Mouse (Mus musculus): ENCODE measurements around the gene Ovca2. TPM values are rescaled to one million over a fixed set of nuclear protein-coding genes. Genes with fewer than 3 reads are reported as not detected.
A peak's percentile ranks its signal among the peaks of the same experiment; 100 is the strongest.

Ovca2 gene
- polyA plus RNA-seq, 1 experiment from 2014 or later = 28.6 TPM

GRCm38 (mm10) chr11:75194850-75195461 lies 16.3 kb upstream of the Ovca2 start:
- ATAC-seq (ENCODE audit: insufficient read depth) (no peak), DNase-seq (peak; percentile 81)
- Histone ChIP-seq H3K36me3 (ENCODE audit: insufficient read depth) (no peaks in the 10 kb centered on the region), H3K9ac (no peak overlapping the region; the same call in 1 of the 2 replicates), H3K9me3 (ENCODE audit: low read depth, low read length) (no peaks in the 10 kb centered on the region; the same call in 1 of the 2 replicates), H3K4me2 (peak overlapping the region; percentile 87), H3K4me1 (ENCODE audit: insufficient read depth) (peaks cover 4% of the 10 kb centered on the region), H3K27ac (ENCODE audit: low read depth) (no peak overlapping the region), H3K4me3 (ENCODE audit: low read depth, low read length) (peak overlapping the region; percentile 58), H3K27me3 (ENCODE audit: insufficient read depth, low read length) (peaks cover 47% of the 10 kb centered on the region)
- WGBS = under 1% methylated on average over 38 of the region's 39 CpGs
- peak; percentile 31; the same call in 1 of the 2 replicates for TF ChIP-seq CTCF (IDR thresholded peaks at IDR 0.05; ENCODE audit: low read depth)

GRCm38 (mm10) chr11:75194121-75194849 lies 15.7 kb upstream of the Ovca2 start:
- TF ChIP-seq CTCF (IDR thresholded peaks at IDR 0.05; ENCODE audit: low read depth) = no peak

GRCm38 (mm10) chr11:75193256-75194071 lies 14.8 kb upstream of the Ovca2 start, which contains the start of gene Rtn4rl1:
TSS of gene Rtn4rl1 (plus strand) at chr11:75193783.
- peaks cover 47% of the 10 kb centered on the region for H3K27me3 ChIP-seq (ENCODE audit: insufficient read depth, low read length)
- H3K4me1 ChIP-seq (ENCODE audit: insufficient read depth) = peaks cover 9% of the 10 kb centered on the region
- H3K27ac ChIP-seq (ENCODE audit: low read depth) = no peak within 1 kb of the TSS
- peak; percentile 62 for DNase-seq
- H3K9ac ChIP-seq = peak within 1 kb of the TSS; percentile 34
- peak; percentile 7; the same call in 1 of the 2 replicates for ATAC-seq (ENCODE audit: insufficient read depth)
- peak within 1 kb of the TSS; percentile 87 for H3K4me2 ChIP-seq
- peak within 1 kb of the TSS; percentile 58 for H3K4me3 ChIP-seq (ENCODE audit: low read depth, low read length)
- no peak for TF ChIP-seq CTCF (IDR thresholded peaks at IDR 0.05; ENCODE audit: low read depth)
- no peaks in the 10 kb centered on the region for H3K36me3 ChIP-seq (ENCODE audit: insufficient read depth)
- WGBS = under 1% methylated on average over 83 of the region's 84 CpGs
- H3K9me3 ChIP-seq (ENCODE audit: low read depth, low read length) = no peaks in the 10 kb centered on the region

More at GRCm38 (mm10) chr11:75194121-75194849, 15.7 kb upstream of the Ovca2 start:
- Histone ChIP-seq H3K4me1 (ENCODE audit: insufficient read depth) (peaks cover 8% of the 10 kb centered on the region), H3K9ac (peak overlapping the region; percentile 34), H3K27ac (ENCODE audit: low read depth) (no peak overlapping the region), H3K36me3 (ENCODE audit: insufficient read depth) (no peaks in the 10 kb centered on the region), H3K4me3 (ENCODE audit: low read depth, low read length) (peak overlapping the region; percentile 58), H3K9me3 (ENCODE audit: low read depth, low read length) (no peaks in the 10 kb centered on the region), H3K4me2 (peak overlapping the region; percentile 87), H3K27me3 (ENCODE audit: insufficient read depth, low read length) (peaks cover 47% of the 10 kb centered on the region)
- ATAC-seq (ENCODE audit: insufficient read depth) (no peak), DNase-seq (no peak)
- under 1% methylated on average over 52 of the region's 52 CpGs for WGBS

- H3K4me1 ChIP-seq (ENCODE audit: insufficient read depth) = peaks cover 9% of the 10 kb centered on the region
Measured at GRCm38 (mm10) chr11:75192336-75193214, 13.9 kb upstream of the Ovca2 start.

GRCm38 (mm10) chr11:75191841-75192240 lies 13.2 kb upstream of the Ovca2 start:
- no peak for TF ChIP-seq CTCF (IDR thresholded peaks at IDR 0.05; ENCODE audit: low read depth)
- Histone ChIP-seq H3K27ac (ENCODE audit: low read depth) (no peak overlapping the region), H3K4me2 (no peak overlapping the region), H3K4me1 (ENCODE audit: insufficient read depth) (peaks cover 9% of the 10 kb centered on the region), H3K9me3 (ENCODE audit: low read depth, low read length) (no peaks in the 10 kb centered on the region), H3K4me3 (ENCODE audit: low read depth, low read length) (no peak overlapping the region), H3K9ac (no peak overlapping the region), H3K36me3 (ENCODE audit: insufficient read depth) (no peaks in the 10 kb centered on the region), H3K27me3 (ENCODE audit: insufficient read depth, low read length) (peaks cover 40% of the 10 kb centered on the region)
- no peak for ATAC-seq (ENCODE audit: insufficient read depth)
- WGBS = 60% methylated on average over 6 of the region's 6 CpGs
- DNase-seq = no peak

More at GRCm38 (mm10) chr11:75192336-75193214, 13.9 kb upstream of the Ovca2 start:
- Histone ChIP-seq H3K36me3 (ENCODE audit: insufficient read depth) (no peaks in the 10 kb centered on the region), H3K9ac (no peak overlapping the region), H3K4me3 (ENCODE audit: low read depth, low read length) (peak overlapping the region; percentile 58), H3K4me2 (peak overlapping the region; percentile 87), H3K27me3 (ENCODE audit: insufficient read depth, low read length) (peaks cover 47% of the 10 kb centered on the region), H3K27ac (ENCODE audit: low read depth) (no peak overlapping the region), H3K9me3 (ENCODE audit: low read depth, low read length) (no peaks in the 10 kb centered on the region)
- ATAC-seq (ENCODE audit: insufficient read depth) (peak; percentile 49), DNase-seq (peak; percentile 88)
- 20% methylated on average over 13 of the region's 13 CpGs for WGBS
- TF ChIP-seq CTCF (IDR thresholded peaks at IDR 0.05; ENCODE audit: low read depth) = peak; percentile 91

GRCm38 (mm10) chr11:75190905-75191441 lies 12.3 kb upstream of the Ovca2 start, which contains the start of gene Dph1:
TSS of gene Dph1 (minus strand) at chr11:75191241.
- peaks cover 32% of the 10 kb centered on the region for H3K27me3 ChIP-seq (ENCODE audit: insufficient read depth, low read length)
- WGBS = 59% methylated on average over 5 of the region's 5 CpGs
- H3K4me3 ChIP-seq (ENCODE audit: low read depth, low read length) = peak within 1 kb of the TSS; percentile 79
- peak within 1 kb of the TSS; percentile 63 for H3K9ac ChIP-seq
- no peaks in the 10 kb centered on the region for H3K36me3 ChIP-seq (ENCODE audit: insufficient read depth)
- no peaks in the 10 kb centered on the region for H3K9me3 ChIP-seq (ENCODE audit: low read depth, low read length)
- no peak within 1 kb of the TSS for H3K27ac ChIP-seq (ENCODE audit: low read depth)
- H3K4me1 ChIP-seq (ENCODE audit: insufficient read depth) = peaks cover 9% of the 10 kb centered on the region
- no peak for TF ChIP-seq CTCF (IDR thresholded peaks at IDR 0.05; ENCODE audit: low read depth)
- DNase-seq = no peak
- H3K4me2 ChIP-seq = peak within 1 kb of the TSS; percentile 80
- ATAC-seq (ENCODE audit: insufficient read depth) = no peak

Data from lung, embryonic 14.5 days (tissue).